Mouse (Mus musculus): Measurements from ENCODE around the gene Neb. TPM values are rescaled to one million over a fixed set of nuclear protein-coding genes. Genes with fewer than 3 reads are reported as not detected.

Gene Neb
- polyA plus RNA-seq, 3 experiments from 2014 or later: 12.6 to 22.0 (median 14.4) TPM

DNA sequence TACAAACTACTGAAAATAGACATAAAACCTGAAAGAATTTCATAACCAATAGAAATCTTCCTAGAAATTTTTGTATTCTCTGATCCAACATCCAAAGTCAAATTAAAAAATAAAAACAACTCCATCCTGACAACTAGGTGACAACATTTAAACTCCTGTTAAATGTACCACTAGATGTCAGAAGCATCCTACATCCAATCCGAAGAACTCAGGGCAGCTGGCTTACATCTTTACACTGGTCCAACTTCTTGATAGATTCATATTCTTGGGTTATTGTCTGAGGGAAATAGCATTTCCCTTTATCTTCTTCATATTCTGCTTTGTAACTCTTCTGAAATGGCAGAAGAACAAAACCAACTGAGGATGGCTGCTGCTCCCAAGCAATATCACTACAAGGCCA is 74.9 kb downstream of the Neb start:
- peak; percentile 71 for ATAC-seq

DNA sequence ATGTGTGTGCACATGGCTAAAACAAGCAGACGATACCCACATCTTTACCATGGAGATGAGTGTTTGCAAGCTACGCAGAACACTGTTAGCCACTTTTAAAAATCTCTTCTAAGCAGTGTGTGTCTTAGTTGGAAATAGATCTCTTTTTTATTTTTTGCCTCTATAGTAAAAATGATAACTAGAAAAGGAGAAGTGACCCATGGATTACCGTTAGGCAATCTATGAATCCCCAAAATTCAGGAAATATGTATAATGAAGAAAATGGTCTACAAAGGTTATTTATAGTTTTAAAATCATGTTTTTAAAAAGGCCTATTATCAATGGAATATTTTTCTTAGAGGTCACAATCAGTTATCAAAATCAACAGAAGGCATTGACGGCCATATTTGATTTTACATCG is 80.3 kb downstream of the Neb start:
- ATAC-seq: no peak

DNA sequence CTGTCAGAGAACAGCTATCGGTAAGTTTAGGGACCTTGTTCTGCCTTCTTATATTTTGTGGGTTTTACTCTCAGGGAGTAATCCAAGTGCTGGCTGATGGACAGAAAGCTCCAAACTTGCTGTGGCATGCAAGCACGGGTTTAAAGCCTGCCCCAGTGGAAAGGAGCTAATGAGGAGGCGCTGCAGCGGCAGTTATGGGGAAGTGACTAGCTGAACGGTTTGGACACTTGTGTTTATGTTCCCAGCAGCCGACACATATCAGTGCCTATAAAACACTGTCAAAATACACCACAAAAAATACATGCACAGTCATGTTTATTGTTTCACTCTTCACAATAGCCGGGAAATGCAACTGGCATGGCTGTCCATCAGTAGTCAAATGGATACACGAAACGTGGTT is 81.5 kb downstream of the Neb start:
- no peak for ATAC-seq

DNA sequence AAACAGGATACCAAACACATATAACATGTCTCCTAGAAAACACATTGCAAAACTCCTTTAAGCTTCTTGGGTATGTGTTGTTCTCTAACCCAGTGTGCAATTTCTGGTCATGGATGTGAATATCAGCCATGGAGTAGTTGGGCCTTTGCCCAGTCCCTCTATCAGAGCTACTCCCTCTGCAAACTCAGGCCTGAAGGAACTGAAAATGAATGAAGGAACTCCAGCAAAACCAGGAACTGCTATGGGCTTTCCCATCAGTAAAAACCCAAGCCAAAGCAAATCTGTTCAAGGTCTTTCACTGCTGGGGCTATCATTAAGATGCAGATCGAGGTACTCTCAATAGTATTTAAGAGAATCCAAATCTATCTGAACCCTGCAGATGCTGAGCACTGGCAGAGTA is 90.8 kb downstream of the Neb start:
- ATAC-seq: no peak

DNA sequence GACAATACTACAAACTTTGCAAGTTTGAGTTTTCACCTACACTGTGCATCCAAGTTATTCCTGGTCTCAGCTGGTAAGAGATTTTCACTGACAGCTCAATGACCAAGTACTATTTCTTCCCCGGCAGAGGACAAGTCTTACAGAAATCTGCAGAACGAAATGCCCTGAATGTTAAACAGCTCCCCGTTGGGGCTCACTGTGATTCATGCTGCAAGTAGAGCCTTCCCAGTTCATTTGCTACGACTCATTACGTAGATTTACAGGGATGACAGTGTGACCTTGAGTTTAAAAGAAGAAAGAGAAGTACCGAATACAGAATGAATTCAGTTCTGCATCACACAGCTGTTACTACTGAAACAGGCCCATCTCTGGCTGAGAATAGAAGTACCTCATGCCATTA is 91.9 kb downstream of the Neb start:
- ATAC-seq: no peak

DNA sequence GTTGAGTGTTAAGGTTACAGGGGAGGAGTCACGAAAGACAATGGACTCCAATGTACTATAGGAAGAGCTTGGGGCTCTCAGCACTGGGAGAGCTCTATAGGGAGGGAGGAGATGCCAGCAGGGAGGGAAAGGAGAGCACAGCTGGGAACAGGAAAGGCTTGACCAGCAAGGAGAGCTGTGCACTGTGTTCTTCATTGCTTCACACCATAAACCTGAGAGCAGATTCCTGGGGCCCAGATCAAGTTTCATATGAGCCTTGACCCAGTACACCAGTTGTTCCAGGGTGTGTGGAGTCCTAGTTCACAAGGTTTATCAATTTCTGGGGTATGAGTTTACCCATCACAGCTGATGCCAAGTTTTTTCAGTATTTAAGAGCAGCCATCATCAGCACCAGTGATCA is 106.1 kb downstream of the Neb start:
- ATAC-seq: no peak

DNA sequence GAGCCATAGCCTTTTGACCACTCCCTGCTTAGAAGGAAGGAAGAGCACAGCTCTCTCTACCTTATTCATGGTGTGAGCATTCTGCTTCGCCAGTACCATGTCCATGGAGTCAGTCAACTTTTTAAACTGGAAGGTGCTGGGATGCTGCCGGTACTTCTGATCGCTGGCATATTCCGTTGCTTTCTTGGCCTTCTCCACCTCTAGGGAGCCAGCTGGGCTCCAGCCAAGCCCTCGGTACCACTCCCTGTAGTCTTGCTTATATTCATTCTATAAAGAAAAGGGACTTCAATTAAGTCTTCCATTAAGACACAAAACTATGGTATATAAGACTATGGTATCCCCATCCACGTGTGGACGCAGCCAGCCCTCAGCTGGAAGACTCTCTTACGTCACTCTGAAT is 107.4 kb downstream of the Neb start:
- no peak for ATAC-seq

DNA sequence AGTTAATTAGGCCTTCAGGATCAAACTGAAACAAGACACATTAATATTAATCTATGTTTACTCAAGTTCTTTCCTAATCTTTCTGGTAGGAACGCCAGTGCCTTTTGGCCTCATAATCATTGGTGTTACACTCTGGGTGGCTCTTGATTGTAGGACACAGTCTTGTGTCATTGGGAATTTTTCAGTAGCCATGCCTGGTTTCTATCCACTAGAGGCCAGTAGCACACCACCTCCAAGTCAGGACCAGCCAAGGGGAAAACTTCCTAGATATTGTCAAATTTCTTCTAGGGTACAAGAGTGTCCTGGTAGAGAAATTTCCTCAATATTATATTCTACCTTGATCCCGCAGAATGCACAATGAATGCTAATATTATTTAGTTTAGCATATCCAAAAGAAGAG is 116.1 kb downstream of the Neb start:
- no peak for ATAC-seq

DNA sequence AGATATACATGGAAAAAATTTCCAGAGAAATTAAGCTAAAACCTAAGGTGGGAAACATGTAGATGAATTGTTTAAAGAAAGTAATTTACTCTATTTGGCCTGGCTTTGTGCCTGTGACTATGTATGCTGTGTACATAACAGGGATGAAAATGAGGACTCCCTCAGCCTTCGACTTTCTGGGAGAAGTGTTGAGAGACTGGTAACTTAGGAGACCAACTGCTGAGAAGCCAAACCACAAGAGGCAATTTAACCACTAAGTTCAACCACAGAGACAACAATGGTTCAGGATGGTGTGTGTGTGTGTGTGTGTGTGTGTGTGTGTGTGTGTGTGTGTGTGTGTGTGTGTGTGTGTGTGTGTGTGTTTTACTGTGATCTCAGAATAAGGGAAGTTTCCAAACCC is 126.2 kb downstream of the Neb start:
- ATAC-seq: no peak

DNA sequence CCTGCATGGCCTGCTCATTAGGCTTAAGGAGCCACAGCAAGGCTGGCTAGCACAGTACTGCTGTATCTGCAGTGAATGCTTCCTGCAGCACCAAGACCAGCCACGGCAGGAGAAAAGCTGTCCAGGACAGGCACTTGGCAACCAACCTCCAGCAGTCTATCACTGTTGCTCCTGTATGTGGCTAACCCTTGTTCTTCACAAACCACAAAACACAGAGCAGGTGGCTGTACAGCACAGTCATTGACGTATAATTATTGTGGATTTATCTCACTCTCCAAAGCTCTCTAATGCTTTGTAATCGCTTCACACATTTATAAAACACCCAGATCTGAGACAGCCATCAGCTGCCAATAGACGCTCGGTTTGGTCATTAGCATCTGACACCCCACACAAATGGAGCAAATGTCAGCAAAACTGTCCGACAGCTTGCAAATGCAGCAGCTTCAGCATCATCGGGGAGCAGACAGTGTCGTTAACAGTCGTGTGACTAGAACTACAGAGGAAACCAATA is 129.9 kb downstream of the Neb start:
- no peak for ATAC-seq

DNA sequence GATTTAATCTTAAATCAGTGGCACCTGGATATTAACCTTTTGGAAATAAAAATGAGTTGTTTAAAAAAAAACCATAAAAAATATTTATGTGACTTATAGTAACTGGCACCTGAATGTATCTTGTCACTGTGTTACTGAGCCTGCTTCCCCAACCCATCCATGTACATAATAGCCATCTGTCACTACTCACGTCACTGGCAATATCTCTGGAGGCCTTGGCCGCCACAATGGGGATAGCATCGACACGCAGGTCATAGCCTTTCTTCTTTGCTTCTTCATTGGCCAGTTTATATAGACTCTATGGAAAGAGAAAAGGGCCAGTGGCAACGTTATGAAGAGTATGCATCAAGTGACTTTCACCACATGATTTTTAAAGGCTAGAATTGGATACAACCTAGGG is 133.2 kb downstream of the Neb start:
- ATAC-seq: no peak

DNA sequence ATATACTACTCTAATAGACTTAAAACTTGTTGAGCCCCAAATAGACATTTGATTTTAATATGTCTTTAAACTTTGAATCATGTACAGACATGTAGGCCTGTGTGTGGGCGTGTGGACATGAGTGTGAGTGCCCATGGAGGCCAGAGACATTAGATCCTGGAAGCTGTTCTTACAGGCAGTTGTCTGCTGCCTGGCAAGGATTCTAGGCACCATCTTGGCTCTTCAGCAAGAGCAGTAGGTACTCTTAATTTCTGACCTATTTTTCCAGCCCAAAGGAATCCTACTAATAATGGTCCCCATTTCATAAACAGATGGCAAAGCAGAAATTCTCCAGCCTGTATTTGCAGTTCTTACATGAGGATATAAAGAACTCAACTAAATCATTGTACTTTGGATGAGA is 135.6 kb downstream of the Neb start:
- ATAC-seq: no peak

DNA sequence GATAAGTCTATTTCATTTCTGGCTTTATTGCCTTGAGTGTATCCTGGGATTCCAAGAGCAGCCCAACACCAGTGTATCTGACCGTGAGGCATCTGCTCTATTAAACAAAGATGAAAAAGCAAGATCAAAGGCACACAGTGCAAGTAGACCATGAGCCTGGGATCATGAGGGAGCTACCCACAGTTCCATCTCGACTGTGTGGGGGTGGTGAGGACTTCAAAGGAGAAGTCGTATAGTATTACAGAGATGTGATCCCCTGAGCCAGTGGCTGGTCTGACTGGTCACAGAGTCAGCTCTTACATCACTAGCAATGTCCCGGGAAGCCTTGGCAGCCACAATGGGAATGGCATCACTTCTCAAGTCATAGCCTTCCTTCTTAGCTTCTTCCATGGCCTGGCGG is 140.4 kb downstream of the Neb start:
- ATAC-seq: no peak

DNA sequence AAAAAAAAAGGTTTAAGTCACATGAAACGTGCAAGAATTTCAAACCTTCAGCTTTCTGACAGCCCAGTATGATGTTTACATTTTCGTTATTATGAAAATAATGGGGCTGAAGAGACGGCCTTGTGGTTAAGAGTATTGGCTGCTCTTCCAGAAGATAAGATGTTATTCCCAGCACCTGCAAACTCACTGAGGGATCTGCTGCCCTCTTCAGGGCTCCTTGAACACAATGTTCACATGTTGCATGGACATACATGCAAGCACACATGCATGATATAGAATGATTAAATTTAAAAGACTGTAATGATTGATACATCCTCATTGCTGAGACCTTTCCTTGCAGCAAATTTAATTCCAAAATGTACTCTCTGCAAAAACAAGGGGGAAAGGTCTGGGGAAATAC is 150.7 kb downstream of the Neb start:
- ATAC-seq: no peak

DNA sequence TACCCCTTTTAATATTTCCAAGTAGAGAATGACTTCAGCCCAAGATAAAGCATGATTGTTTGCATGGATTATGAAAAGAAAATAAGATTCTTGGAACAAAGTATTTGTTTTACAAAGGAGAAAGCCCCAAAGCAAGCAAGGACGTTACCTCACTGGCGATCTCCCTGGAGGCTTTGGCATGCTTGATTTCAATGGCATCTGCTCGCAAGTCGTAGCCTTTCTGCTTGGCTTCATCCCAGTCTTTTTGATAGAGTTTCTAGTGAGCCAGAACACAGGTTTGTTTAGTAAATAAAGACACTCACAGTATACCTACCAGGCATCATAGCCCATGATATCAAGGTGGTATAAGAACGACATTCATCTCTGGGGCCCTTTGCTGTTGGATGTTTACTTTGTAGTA is 153.9 kb downstream of the Neb start:
- ATAC-seq: no peak

DNA sequence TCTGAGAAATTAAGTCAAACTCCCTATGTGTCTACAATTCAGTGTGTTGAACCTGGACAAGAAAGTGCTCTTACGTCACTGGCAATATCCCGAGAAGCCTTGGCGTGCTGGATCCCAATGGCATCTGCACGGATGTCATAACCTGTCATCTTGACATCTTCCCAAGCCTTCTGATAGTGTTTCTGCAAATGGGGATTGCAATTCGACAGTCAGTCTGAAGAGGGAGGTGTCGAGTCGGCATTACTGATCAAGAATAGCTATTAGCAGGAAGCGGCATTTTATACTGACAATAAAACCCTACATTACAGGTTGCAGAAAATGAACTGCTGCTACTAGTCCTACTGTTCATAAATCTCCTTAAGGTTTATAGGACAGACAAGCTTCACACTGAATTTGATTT is 158.2 kb downstream of the Neb start:
- peak; percentile 87 for ATAC-seq

DNA sequence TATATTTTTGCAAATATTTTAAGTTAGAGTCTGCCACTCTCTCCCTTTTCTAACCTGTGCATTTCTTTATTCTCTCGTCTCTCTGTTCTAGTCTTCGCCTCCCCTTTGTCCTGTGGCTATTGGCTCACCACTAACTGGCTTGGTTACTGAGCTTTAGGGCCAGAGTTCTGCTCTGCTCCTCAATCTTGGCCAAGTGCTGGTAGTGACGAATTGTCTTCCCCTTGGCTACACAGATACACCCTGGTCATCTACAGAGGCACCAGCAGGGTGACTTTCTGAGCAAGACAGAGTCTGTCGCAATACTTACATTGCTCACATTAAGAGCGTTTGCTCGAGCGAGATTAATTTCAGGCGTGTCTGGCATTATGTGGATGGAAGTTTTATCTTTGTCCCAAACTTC is 162.3 kb downstream of the Neb start:
- no peak for ATAC-seq

DNA sequence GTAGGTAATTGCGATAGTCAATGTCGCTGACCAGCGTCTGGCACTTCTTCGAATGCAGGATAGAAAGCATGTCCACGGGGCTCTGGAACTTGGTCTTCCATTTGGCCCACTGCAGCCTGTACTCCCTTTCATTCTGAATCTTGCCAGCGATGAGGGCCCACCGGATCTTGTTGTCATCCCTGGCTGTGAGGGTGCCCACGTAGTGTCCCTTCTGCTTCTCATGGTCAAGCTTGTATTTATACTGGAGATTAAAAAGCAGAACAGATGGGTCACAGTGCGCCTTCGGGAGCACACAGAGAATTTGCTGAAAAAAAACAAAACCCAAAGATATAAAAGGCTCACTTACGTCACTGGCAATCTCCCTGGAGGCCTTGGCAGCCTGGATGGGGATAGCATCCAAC is 165.7 kb downstream of the Neb start:
- no peak for ATAC-seq

DNA sequence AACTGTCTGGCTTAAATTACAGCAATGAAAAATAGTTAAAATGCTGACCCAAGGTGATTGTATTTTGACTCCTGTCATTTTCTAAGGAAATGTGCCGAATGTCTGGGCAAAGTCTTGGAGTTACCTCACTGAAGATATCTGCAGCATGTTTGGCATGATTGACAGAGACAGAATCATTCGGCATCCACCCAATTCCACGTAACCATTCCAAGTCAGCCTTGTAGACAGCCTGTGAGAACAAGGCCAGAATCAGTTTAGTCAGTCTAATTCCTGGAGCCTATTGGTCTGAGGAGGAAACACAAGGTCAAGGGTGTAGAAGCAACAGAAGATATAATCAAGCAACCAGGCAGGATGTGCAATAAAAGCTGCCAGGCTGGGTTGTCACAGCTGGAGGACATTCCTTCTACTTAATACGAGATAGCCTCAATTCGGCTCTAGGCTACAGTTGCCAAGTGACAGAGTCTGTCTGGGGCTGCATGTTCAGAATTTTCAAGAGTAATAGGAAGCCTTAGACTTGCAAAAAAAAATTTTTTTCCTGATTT is 166.8 kb downstream of the Neb start:
- no peak for ATAC-seq

DNA sequence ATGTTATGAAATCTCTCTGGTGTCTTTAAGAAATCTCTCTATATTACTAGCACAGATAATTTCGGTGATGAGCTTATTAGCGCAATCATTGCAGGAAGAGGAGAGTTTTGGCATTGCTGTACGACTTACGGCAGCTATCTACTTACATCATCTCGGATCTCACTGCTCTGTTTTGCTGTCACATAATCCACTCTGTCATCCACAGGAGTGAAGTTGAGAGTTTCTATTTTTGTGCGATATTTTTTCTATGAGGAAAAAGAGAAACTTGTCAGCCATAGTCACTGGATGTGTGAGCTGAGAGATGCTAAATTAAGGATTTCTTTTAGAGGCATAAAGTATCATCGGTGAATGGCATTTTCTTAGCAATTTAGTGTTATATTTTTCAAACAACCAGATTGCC is 167.6 kb downstream of the Neb start:
- no peak for ATAC-seq

DNA sequence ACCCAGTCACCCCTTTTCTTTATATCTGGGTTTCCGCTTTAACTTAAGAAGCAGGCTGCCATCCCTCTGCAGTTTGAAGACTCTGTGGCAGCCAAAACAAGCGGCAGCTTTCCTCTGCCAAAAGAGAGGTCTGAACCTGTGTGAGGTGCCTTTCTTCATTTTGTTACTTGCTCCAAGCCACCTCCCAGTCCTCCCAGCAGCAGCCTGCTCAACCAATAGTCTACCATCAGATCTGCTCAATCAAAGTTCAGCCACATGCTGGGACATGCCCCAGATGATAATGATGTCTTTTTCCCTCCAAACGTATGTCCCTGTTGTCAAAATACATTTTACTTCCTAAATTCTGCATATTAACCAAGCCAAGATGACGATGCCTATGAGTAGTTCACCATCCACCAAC is 173.3 kb downstream of the Neb start:
- ATAC-seq: no peak

DNA sequence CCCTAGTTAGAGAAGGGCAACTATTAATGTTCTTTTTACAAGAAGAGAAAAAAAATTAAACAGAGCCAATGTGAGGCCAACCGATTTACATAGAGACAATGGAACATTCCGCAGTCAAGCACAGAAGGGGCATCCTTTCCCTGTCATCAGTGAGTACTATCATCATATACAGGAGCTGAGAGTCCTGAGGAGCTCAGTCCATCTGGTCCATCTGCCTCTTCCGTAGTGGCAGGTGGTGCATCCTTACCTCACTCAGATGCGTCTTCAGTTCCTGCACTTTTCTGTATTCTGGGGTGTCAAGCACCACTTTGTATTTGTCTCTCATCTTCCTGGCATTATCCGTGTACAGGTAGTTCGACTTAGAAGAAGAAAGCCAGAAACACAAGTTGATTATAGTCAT is 184.6 kb downstream of the Neb start:
- no peak for ATAC-seq

DNA sequence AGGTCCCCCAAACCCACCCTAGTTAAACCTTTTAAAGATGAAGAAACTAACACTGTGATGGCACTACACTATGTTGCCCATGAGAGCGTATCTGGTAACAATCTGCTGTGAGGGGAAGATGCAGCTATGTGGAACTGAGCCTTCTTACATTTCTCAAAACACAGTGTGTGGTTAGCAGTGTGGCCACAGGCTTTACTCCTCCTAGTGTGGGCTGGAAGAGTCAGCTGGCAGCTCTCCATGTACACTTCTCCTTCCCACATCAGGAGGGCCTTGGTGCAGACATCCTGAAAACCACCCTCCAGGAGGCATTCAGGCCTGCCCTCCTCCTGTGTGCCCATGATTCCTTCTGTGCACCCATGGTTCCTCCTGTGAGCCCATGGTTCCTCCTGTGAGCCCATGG is 198.6 kb downstream of the Neb start:
- ATAC-seq: no peak

DNA sequence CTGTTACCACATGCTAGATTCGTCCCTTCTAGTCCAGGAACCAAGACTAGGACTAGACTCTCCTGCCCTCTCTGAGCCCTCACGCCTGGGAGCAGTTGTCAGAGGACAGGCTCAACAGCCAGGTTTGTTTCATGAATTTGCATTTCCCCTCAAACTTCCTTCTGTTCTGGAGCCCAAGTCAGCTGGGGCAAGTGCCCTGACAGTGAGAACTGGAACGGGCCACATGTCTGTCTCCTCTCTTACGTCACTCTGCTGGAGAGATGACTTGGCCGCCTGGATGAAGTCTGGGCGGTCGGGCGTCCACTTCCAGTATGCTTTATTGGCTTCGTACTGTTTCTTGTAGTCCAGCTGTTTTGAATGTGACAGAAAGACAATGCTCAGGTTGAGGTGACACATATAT is 200.5 kb downstream of the Neb start:
- no peak for ATAC-seq

DNA sequence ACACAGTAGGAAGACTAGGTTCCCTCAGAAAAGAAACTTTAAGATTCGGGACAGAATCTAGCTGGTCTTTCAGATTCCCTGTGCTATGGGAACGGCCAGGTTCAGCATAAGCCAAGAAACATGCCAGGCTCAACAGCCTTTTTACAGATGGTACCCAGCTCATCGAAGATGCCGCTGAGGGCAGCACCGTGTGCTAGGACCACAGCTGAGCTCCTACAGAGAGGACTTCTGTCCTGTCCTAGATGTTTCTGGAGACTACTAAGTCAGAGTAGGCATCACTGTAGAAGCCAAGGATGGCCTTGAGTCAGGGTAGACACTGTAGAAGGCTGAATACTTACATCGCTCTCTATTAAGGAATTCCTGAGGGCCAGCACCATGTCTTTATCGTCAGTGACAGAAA is 201.1 kb downstream of the Neb start:
- no peak for ATAC-seq

DNA sequence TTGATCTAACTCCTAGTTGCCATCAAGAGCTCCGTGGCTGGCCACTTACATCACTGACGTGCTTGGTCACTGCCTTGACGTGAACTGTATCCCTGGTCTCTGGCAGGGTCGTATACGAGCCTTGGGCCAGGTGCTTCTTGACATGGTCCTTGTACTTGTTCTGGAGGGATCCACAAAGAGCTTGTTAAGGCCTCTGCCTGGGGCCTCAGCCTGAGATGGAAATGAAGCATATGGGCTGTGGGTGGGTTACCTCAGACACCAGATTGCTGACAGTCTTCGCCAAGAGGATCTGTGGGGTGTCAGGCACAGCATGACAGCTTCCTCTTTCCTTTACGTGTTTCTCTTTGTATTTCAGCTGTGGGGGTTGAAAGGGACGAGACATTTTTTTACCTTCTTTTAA is 201.7 kb downstream of the Neb start:
- no peak for ATAC-seq

Measured in inflammation-experienced regulatory T-cells, adult 6 months (primary cell).